Comparison of ENCODE assay signal across 7 mouse cellular contexts in genomic region chr12:13106931-13107330, GRCm38 (mm10).
"Had no signal": no experiment of that assay in that cellular context is flagged by ENCODE, and none has a peak within 500 bp of the region (broad histone marks: within the 10 kb centered on the region; RNA-seq: fewer than 3 reads in every experiment).

No protein-coding gene starts in this region.

- DNase-seq: liver, postnatal 0 days; lung, adult 2 months; lung, postnatal 14 days; lung, postnatal 36 days; thymus, adult 2 months; thymus, postnatal 25 days; thymus, postnatal 4 days had no signal
